Mouse (Mus musculus): Measurements from ENCODE around the gene Upk1a. TPM values are rescaled to one million over a fixed set of nuclear protein-coding genes. Genes with fewer than 3 reads are reported as not detected.

The Upk1a gene
- polyA plus RNA-seq, 1 experiment from 2014 or later: 0.37 TPM

DNA sequence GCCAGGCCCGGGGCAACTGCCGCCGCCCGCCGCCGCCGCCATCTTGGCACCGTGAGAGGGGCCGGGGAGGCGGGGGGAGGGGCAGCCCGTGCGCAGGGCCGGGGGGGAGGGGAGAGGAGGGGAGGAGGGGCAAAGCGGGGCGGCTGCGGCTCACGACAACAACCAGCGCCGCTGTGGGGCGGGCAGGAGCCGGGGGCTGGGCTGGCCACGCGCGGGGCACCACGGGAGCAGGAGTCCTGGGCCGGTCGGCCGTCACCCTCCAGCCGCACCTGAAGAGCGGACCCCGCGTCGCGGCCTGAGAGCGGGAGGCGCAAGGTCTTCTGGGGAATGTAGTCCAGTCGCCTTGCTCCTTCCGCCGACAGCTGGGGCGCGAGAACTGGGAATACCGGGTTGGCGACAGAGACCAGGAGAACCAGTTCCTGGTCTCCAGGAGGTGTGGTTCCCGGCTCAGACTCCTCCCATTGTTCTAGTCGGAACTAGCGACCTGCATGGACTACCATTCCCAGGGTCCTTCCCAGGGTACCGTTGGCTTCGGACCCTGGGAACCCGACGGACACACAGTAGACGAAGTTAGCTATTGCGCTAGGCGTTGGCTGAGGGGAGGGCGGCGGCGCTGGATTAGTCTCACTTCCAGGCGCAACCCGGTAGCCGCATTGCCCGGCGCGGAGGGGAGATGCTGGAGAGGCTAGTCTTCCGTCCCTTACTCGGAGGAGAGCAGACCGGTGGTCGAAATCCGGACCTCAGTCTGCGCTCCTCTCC is 23.8 kb downstream of the Upk1a start, which contains the start of gene Kmt2b:
Kmt2b (minus strand) TSS at position 51 of the 759 bp plus-strand sequence.
- Histone ChIP-seq H3K27ac (peak within 1 kb of the TSS; percentile 93), H3K4me2 (replicated peaks) (peak within 1 kb of the TSS; percentile 83), H3K9me3 (no peaks in the 10 kb centered on the region), H3K4me3 (peak within 1 kb of the TSS; percentile 99), H3K9ac (peak within 1 kb of the TSS; percentile 99), H3K4me1 (peaks cover 19% of the 10 kb centered on the region), H3K27me3 (no peaks in the 10 kb centered on the region), H3K36me3 (peaks cover 28% of the 10 kb centered on the region)
- under 1% methylated on average over 50 of the region's 68 CpGs for WGBS
- ATAC-seq (ENCODE audit: insufficient number of reproducible peaks, insufficient read depth, low FRiP score, low TSS enrichment): peak; percentile 97

DNA sequence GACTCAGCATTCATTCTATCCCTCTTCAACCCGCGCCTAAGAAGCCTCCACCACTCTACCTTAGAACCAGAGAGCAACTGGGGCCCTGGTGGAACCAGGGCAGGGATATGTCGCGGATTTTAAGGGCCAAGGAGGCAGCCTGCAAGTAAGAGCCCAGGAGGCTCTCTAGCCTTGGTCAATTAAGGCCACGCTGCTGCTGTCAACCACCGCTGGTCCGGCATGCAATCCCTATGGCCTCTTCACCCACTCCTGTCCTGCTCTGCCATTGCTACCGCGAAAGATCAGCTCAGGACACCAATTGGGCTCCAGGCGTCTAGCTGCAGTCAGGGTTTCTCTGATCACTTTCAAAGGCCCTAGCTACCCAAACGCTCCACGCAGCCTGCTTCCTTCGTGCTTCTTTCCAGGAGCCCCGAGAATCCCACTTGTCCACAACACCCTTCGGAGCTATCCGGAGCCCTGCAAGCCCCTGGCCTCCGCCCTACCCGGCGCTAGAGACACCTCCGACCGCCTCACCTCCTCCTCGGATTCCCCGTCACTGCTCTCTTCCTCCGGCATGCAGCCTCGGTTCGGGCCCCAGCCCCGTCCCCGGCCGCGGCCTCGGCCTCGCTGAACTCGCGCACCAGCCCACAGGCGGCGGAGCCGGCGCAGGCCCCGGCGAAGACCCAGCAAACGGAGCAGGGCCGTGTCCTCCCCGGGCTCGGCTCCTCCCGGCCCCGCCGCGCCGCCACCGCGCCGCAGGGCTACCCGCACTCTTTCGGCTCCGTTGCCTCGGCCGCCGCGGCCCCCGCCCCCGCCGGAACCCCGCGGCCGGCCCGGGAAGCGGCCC is 24.6 kb downstream of the Upk1a start:
- no peaks in the 10 kb centered on the region for H3K9me3 ChIP-seq
- peaks cover 19% of the 10 kb centered on the region for H3K4me1 ChIP-seq
- H3K27ac ChIP-seq: peak overlapping the region; percentile 93
- under 1% methylated on average over 60 of the region's 67 CpGs for WGBS
- peak; percentile 14 for ATAC-seq (ENCODE audit: insufficient number of reproducible peaks, insufficient read depth, low FRiP score, low TSS enrichment)
- peak overlapping the region; percentile 99 for H3K9ac ChIP-seq
- H3K36me3 ChIP-seq: peaks cover 36% of the 10 kb centered on the region
- H3K27me3 ChIP-seq: no peaks in the 10 kb centered on the region
- H3K4me2 ChIP-seq (replicated peaks): peak overlapping the region; percentile 83
- peak overlapping the region; percentile 99 for H3K4me3 ChIP-seq

DNA sequence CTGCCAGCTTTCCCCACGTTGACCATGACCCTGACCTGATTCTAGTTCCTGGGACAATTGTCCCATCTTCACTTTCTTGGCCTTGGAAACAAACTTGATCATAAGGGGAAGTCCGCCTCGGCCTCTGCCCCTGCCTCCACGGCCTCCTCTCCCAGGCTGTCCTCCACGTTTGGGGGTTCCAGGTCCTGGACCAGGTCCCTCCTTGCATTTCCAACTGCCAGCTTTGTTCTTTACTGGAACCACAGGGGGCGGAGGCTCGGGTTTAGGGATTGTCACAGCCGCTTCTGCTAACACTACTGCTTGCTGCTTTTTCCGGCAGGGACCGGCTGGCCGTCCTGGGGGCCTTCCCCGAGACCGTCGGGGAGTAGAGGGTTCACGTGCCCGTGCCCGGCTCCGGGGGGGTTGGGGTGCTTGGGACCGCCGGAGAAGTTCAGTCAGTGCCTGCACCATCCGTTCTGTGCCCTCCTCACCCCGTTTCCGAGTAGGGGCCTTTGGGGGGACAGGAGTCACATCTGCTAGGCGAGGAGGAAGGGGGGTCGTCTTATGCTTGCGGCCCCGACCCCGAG is 26.1 kb downstream of the Upk1a start:
- Histone ChIP-seq H3K4me2 (replicated peaks) (peak overlapping the region; percentile 83), H3K36me3 (peaks cover 51% of the 10 kb centered on the region), H3K9me3 (no peaks in the 10 kb centered on the region), H3K4me1 (peaks cover 19% of the 10 kb centered on the region), H3K9ac (peak overlapping the region; percentile 99; the same call in 1 of the 2 replicates), H3K4me3 (peak overlapping the region; percentile 99; the same call in 1 of the 2 replicates), H3K27me3 (no peaks in the 10 kb centered on the region), H3K27ac (no peak overlapping the region)
- WGBS: 86% methylated on average over 28 of the region's 28 CpGs
- no peak for ATAC-seq (ENCODE audit: insufficient number of reproducible peaks, insufficient read depth, low FRiP score, low TSS enrichment)

DNA sequence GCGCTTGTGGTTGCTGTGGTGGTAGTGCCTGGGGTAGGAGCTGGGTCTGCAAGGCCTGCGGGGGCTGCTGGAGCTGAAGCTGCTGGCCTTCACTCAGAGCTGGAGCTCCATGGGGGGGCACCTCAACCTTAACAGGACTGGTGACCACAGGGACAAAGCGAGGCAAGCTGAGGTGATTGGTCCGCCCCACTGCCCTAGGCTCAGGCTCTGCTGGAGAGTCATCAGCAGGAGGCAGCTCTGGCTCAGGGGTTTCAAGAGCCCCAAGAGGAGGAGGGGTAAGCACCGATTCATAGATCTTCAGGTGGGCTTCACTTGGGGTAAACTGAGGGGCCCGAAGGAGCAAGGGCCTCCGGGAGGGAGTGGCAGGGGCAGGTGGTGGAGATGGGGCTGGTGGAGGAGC is 27.5 kb downstream of the Upk1a start:
- H3K36me3 ChIP-seq: peaks cover 64% of the 10 kb centered on the region
- no peak for ATAC-seq (ENCODE audit: insufficient number of reproducible peaks, insufficient read depth, low FRiP score, low TSS enrichment)
- 94% methylated on average over 7 of the region's 7 CpGs for WGBS
- no peaks in the 10 kb centered on the region for H3K27me3 ChIP-seq
- no peak overlapping the region for H3K9ac ChIP-seq
- no peak overlapping the region for H3K27ac ChIP-seq
- peaks cover 17% of the 10 kb centered on the region for H3K4me1 ChIP-seq
- no peak overlapping the region for H3K4me3 ChIP-seq
- H3K4me2 ChIP-seq (replicated peaks): no peak overlapping the region
- H3K9me3 ChIP-seq: no peaks in the 10 kb centered on the region

DNA sequence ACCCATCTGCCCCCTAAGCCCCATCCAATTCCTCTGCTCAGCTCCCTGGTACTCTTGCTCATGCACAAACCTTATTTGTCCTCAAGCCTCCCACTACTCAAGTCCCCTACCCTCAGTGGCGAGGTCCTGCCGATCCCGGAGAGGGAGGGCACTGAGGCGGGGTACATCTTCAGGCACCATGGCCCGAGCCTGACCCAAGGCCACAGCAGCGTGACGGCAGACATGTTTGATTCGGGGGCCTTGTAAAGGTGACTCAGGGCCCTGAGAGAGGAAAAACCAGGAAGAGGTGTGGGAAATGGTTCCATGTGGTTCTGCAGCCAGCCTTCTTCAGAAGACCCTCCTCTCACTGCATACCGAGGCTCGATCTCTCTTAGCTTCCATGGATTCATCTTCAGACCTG is 28.3 kb downstream of the Upk1a start:
- Histone ChIP-seq H3K4me1 (peaks cover 11% of the 10 kb centered on the region), H3K36me3 (peaks cover 72% of the 10 kb centered on the region), H3K4me3 (no peak overlapping the region), H3K27me3 (no peaks in the 10 kb centered on the region), H3K9ac (no peak overlapping the region), H3K27ac (no peak overlapping the region), H3K9me3 (no peaks in the 10 kb centered on the region), H3K4me2 (replicated peaks) (no peak overlapping the region)
- ATAC-seq (ENCODE audit: insufficient number of reproducible peaks, insufficient read depth, low FRiP score, low TSS enrichment): no peak
- WGBS: 91% methylated on average over 10 of the region's 10 CpGs

DNA sequence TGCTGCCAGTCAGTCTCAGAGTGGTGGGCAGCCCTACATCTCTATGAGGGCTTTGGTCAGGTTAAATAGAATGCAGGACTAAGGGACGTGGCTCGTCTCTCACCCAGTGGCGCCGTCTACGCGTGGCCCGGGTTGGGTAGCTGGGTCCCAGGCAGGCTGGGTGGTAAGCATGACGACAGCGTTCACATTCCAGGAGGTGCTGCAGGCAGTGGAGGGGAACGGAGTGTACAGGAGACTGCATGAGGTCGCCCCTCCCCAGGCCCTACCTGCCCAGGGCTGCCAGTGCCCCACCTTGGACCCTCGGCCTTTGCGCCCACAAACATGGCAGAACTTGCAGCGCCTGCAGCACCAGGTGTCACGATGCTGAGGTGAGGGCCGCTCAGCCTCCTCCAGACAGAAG is 31.1 kb downstream of the Upk1a start:
- H3K9ac ChIP-seq: no peak overlapping the region
- H3K4me3 ChIP-seq: no peak overlapping the region
- no peak for ATAC-seq (ENCODE audit: insufficient number of reproducible peaks, insufficient read depth, low FRiP score, low TSS enrichment)
- H3K4me1 ChIP-seq: no peaks in the 10 kb centered on the region
- no peaks in the 10 kb centered on the region for H3K27me3 ChIP-seq
- H3K36me3 ChIP-seq: peaks cover 97% of the 10 kb centered on the region
- H3K9me3 ChIP-seq: no peaks in the 10 kb centered on the region
- no peak overlapping the region for H3K4me2 ChIP-seq (replicated peaks)
- WGBS: 94% methylated on average over 16 of the region's 16 CpGs
- H3K27ac ChIP-seq: no peak overlapping the region

DNA sequence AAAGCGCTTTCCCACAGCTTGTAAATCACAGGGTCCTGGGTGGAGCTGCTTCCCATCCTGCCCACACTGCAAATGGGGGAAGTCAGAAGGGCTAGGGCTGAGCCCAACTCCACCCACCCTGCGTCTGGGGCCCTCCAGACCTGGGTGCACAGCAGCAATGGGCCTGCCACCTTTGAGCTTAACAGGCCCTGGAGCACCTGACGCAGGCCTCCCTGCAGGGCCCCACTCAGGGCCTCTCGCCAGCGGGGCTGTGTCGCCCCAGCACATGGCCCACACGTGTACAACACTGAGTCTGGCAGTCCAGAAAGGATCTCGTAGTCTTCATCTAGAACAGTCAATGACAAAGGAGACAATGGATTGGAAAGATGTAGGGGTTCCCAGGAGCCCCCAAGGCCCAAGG is 32.7 kb downstream of the Upk1a start:
- no peak for ATAC-seq (ENCODE audit: insufficient number of reproducible peaks, insufficient read depth, low FRiP score, low TSS enrichment)
- no peaks in the 10 kb centered on the region for H3K4me1 ChIP-seq
- H3K27ac ChIP-seq: no peak overlapping the region
- peaks cover 97% of the 10 kb centered on the region for H3K36me3 ChIP-seq
- H3K9me3 ChIP-seq: no peaks in the 10 kb centered on the region
- 96% methylated on average over 8 of the region's 8 CpGs for WGBS
- H3K9ac ChIP-seq: no peak overlapping the region
- H3K4me3 ChIP-seq: no peak overlapping the region
- H3K27me3 ChIP-seq: no peaks in the 10 kb centered on the region
- H3K4me2 ChIP-seq (replicated peaks): no peak overlapping the region

DNA sequence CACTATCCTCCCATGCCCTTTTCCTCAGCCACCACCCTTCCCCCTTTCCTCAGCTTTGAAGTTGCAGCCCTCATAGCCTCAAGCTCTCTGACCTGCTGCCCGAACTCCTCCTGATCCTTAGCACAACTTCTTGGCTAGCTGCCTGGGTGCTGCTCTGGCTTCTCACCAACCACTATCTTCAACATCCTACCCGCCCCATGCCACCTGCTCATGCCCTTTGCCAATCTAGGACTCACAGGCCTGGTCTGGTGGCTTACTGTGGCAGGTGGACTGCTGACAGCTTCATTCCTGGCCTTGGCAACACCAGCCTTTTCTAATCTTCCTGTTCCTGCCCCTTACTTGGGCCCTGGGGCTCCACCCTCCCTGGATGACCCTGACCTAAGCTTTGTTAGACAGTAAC is 39.7 kb downstream of the Upk1a start:
- no peak for ATAC-seq (ENCODE audit: insufficient number of reproducible peaks, insufficient read depth, low FRiP score, low TSS enrichment)
- H3K4me1 ChIP-seq: no peaks in the 10 kb centered on the region
- 77% methylated on average over 2 of the region's 2 CpGs for WGBS
- no peak overlapping the region for H3K27ac ChIP-seq
- peaks cover 94% of the 10 kb centered on the region for H3K36me3 ChIP-seq
- no peak overlapping the region for H3K4me2 ChIP-seq (replicated peaks)
- H3K27me3 ChIP-seq: no peaks in the 10 kb centered on the region
- H3K9me3 ChIP-seq: no peaks in the 10 kb centered on the region
- H3K4me3 ChIP-seq: no peak overlapping the region
- H3K9ac ChIP-seq: no peak overlapping the region

DNA sequence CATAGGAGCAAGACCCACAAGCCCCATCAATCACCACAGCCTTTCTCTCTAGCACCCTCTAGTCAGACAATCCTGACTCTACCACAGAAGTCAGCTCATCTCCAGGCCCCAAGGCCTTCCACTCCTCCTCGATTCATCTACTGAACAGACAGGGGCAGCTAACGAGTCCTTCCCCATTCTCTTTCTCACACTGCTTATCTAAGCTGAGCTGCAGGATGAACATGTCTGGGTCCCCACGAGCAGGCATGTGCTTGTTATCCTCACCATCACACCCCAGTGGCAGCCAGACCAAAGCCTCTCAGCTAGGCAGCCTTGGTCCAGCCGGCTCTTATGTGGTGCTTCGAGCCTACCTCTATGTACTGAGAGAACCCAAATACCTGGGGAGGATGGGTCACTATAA is 40.3 kb downstream of the Upk1a start:
- Histone ChIP-seq H3K27me3 (no peaks in the 10 kb centered on the region), H3K27ac (no peak overlapping the region), H3K9me3 (no peaks in the 10 kb centered on the region), H3K4me2 (replicated peaks) (no peak overlapping the region), H3K36me3 (peaks cover 92% of the 10 kb centered on the region), H3K4me3 (no peak overlapping the region), H3K9ac (no peak overlapping the region), H3K4me1 (no peaks in the 10 kb centered on the region)
- 87% methylated on average over 5 of the region's 5 CpGs for WGBS
- ATAC-seq (ENCODE audit: insufficient number of reproducible peaks, insufficient read depth, low FRiP score, low TSS enrichment): no peak

DNA sequence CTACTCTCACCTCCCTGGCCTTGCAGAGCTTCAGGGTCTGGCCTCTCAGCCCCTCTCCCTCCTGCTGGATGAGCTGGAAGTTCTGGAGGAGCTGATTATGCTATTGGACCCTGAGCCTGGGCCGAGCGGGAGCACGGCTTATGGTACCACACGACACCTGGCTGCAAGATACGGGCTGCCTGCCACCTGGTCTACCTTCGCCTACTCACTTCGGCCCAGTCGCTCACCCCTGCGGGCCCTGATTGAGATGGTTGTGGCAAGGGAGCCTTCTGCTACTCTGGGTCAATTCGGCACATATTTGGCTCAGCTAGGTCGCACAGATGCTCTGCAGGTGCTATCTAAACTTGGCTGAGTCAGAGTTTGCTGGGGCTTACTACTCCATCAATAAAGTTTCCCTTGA is 45.1 kb downstream of the Upk1a start:
- H3K4me3 ChIP-seq: no peak overlapping the region
- ATAC-seq (ENCODE audit: insufficient number of reproducible peaks, insufficient read depth, low FRiP score, low TSS enrichment): no peak
- H3K4me1 ChIP-seq: peaks cover 7% of the 10 kb centered on the region
- 81% methylated on average over 11 of the region's 11 CpGs for WGBS
- no peaks in the 10 kb centered on the region for H3K27me3 ChIP-seq
- no peak overlapping the region for H3K4me2 ChIP-seq (replicated peaks)
- no peaks in the 10 kb centered on the region for H3K9me3 ChIP-seq
- H3K9ac ChIP-seq: no peak overlapping the region
- peaks cover 67% of the 10 kb centered on the region for H3K36me3 ChIP-seq
- no peak overlapping the region for H3K27ac ChIP-seq

DNA sequence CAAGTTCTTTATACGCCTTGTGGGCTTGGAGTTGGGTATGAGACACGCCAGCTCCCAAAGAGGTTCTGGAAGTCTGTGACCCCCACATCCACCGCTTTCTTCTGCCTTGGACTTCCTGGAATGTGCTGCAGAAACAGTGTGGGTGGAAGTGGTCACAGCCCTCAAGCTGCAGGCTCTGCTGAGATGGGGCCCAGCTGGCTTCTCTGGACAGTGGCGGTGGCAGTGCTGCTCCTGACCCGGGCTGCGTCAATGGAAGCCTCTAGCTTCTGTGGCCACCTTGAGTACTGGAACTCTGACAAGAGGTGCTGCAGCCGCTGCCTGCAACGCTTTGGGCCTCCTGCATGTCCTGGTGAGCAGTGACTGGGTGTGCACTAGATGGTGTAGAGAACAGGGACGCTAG is 46.6 kb downstream of the Upk1a start:
- peaks cover 9% of the 10 kb centered on the region for H3K4me1 ChIP-seq
- H3K27ac ChIP-seq: no peak overlapping the region
- H3K9me3 ChIP-seq: no peaks in the 10 kb centered on the region
- H3K36me3 ChIP-seq: peaks cover 57% of the 10 kb centered on the region
- no peak overlapping the region for H3K4me2 ChIP-seq (replicated peaks)
- no peak overlapping the region for H3K4me3 ChIP-seq
- ATAC-seq (ENCODE audit: insufficient number of reproducible peaks, insufficient read depth, low FRiP score, low TSS enrichment): no peak
- no peak overlapping the region for H3K9ac ChIP-seq
- H3K27me3 ChIP-seq: no peaks in the 10 kb centered on the region
- 87% methylated on average over 9 of the region's 9 CpGs for WGBS
